Mouse (Mus musculus) intestine, postnatal 0 days (tissue): ENCODE measurements around the gene Itgav. TPM values are rescaled to one million over a fixed set of nuclear protein-coding genes. Genes with fewer than 3 reads are reported as not detected.

ENCODE experiments used
- ATAC-seq: fragments of 200-750 bp; cut with Nextera tagmentation; 2 replicates; pipeline ENCODE4 v1.8.0; 2017; ENCODE audit warnings: mild to moderate bottlenecking, moderate TSS enrichment, moderate library complexity
- H3K27ac ChIP-seq: fragments of 300-500 bp; sonication (generic); 2 replicates; pipeline ENCODE4 v1.5.1; 2014; ENCODE audit warnings: mild to moderate bottlenecking, low read depth, low read length, moderate library complexity
- H3K27me3 ChIP-seq: fragments of 300-500 bp; sonication (generic); replicated peaks from 2 replicates; pipeline ENCODE4 v1.6.1; 2014; ENCODE audit warnings: low read length, mixed read lengths; ENCODE audit not compliant: control insufficient read depth, insufficient read depth
- H3K36me3 ChIP-seq: fragments of 300-500 bp; sonication (generic); 2 replicates; pipeline ENCODE4 v1.6.1; 2014; ENCODE audit warnings: mild to moderate bottlenecking, moderate library complexity; ENCODE audit not compliant: control insufficient read depth, insufficient read depth
- H3K4me1 ChIP-seq: fragments of 300-500 bp; sonication (generic); replicated peaks from 2 replicates; pipeline ENCODE4 v1.6.1; 2014; ENCODE audit warnings: antibody characterized with exemption, low read length, mixed read lengths; ENCODE audit not compliant: control insufficient read depth, insufficient read depth
- H3K4me2 ChIP-seq: fragments of 300-500 bp; sonication (generic); replicated peaks from 2 replicates; pipeline ENCODE4 v1.6.1; 2014; ENCODE audit warnings: low read depth, mild to moderate bottlenecking, moderate library complexity
- H3K4me3 ChIP-seq: fragments of 300-500 bp; sonication (generic); 2 replicates; pipeline ENCODE4 v1.5.1; 2014; ENCODE audit warnings: low read depth, low read length
- H3K9ac ChIP-seq: fragments of 300-500 bp; sonication (generic); 2 replicates; pipeline ENCODE4 v1.6.1; 2014; ENCODE audit warnings: mild to moderate bottlenecking, low read depth, low read length
- H3K9me3 ChIP-seq: fragments of 300-500 bp; sonication (generic); 2 replicates; pipeline ENCODE4 v1.6.1; 2016; ENCODE audit warnings: mixed run types; ENCODE audit not compliant: control insufficient read depth
- CTCF ChIP-seq: sonication (generic); IDR thresholded peaks from 2 replicates; pipeline ENCODE4 v1.5.1; 2016; ENCODE audit warnings: low read depth, mild to moderate bottlenecking, control low read depth, antibody characterized with exemption, moderate library complexity
- WGBS: fragments of 180-500 bp; shearing (Covaris S2); extraction: QIAGEN DNeasy Blood & Tissue Kit; methylation state at CpG from one replicate; pipeline ENCODE4 v1.1.7; 2014; 5-methylcytosine and 5-hydroxymethylcytosine counted together
- polyA plus RNA-seq: library from polyadenylated mRNA; unstranded; fragments of >200 nt; fragmentation: Nextera tagmentation; extraction: Ambion mirVana; gene quantifications from 2 replicates; pipeline ENCODE4 v1.2.1, GENCODE M21; 2015

Gene Itgav
- polyA plus RNA-seq, 1 experiment from 2014 or later, result 86.6 TPM

DNA sequence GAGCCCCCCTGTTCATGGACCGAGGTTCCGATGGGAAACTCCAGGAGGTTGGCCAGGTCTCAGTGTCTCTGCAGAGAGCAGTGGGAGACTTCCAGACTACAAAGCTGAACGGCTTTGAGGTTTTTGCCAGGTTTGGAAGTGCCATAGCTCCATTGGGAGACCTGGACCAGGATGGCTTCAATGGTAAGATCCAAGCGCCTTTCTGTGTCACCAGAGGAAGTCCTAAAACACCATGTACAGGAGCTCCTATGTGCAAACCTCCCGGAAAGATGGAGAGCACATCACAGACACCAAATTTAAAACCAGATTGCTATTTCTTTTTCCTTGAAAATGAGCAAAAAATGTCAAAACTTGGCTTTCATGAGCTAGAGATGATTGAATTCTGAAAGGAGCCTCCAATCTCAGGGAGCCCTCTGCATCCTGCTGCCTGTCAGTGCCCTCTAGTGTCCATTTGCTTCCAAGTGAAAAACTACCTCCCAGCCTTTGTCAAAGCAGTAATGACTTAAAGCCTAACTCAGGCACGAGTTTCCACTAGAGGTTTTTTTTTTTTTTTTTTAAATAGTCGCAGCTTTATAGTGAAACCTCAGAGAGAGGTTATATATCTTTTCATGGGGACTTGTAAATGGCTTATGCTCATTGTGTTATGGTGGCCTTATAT, 47.1 kb downstream of the Itgav start:
- H3K4me1 ChIP-seq, result no peaks in the 10 kb centered on the region
- no peaks in the 10 kb centered on the region for H3K27me3 ChIP-seq
- TF ChIP-seq CTCF, result peak; percentile 91
- H3K4me3 ChIP-seq, result no peak overlapping the region
- H3K9me3 ChIP-seq, result no peaks in the 10 kb centered on the region
- no peak overlapping the region for H3K4me2 ChIP-seq
- 62% methylated on average over 7 of the region's 7 CpGs for WGBS
- no peak overlapping the region for H3K27ac ChIP-seq
- H3K9ac ChIP-seq, result no peak overlapping the region
- ATAC-seq, result no peak
- H3K36me3 ChIP-seq, result peaks cover 48% of the 10 kb centered on the region

DNA sequence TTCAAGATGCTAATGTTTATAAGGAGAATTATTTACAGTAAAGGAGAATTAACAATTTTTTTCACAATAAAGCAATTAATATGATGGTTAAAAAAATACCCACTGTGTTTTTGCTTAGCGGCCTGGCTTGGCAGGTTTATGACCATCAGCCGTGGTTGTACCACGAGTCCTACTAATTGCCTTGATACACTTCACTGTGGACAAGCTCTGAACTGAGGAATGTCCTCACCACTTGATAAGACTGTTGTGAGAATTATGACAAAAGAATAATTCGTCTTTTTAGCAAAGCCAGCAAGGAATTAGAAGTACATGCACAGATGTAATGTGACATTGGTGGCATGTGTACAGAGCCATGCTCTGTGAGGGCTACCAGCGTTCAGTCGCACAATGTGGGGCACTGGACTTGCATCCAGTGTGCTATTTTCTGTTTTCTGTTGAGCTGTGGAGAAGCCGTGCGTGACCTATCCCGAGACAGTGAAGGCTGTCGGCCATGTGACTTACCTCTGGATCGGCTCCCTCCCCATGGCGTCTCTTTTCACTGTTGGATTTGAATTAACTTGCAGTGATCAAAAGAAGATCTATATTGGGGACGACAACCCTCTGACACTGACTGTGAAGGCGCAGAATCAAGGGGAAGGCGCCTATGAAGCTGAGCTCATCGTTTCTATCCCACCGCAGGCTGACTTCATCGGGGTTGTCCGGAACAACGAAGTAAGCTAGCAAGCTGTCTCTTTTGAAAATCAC, 67.3 kb downstream of the Itgav start:
- no peak for ATAC-seq
- TF ChIP-seq CTCF, result no peak
- H3K36me3 ChIP-seq, result peaks cover 50% of the 10 kb centered on the region
- no peak overlapping the region for H3K4me3 ChIP-seq
- H3K27me3 ChIP-seq, result no peaks in the 10 kb centered on the region
- no peak overlapping the region for H3K27ac ChIP-seq
- no peak overlapping the region for H3K9ac ChIP-seq
- H3K4me2 ChIP-seq, result no peak overlapping the region
- WGBS, result 91% methylated on average over 20 of the region's 20 CpGs
- no peaks in the 10 kb centered on the region for H3K4me1 ChIP-seq
- no peaks in the 10 kb centered on the region for H3K9me3 ChIP-seq

DNA sequence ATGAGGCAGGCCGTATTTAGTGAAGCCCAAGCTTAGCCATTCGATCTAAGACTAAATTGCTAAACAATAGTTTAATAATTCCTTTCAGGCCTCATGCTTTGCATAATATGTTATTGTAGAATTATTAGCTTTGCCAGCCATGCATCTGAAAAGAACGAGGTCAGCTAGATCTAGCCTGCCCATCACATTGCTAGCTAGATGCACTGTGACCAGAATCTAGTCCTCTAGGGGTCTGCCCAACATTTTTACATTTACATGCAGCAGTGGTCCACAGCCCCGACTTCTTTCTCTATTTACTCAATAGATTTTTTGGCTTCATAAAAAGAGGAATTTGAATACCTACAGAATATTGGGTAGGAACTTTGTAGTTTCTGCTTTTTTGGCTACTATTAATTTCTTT, 67.9 kb downstream of the Itgav start:
- H3K9me3 ChIP-seq, result no peaks in the 10 kb centered on the region
- no peak overlapping the region for H3K27ac ChIP-seq
- TF ChIP-seq CTCF, result no peak
- no peak overlapping the region for H3K4me3 ChIP-seq
- peaks cover 54% of the 10 kb centered on the region for H3K36me3 ChIP-seq
- no peaks in the 10 kb centered on the region for H3K27me3 ChIP-seq
- no peak overlapping the region for H3K9ac ChIP-seq
- H3K4me1 ChIP-seq, result no peaks in the 10 kb centered on the region
- no peak for ATAC-seq
- H3K4me2 ChIP-seq, result no peak overlapping the region
- WGBS, result 90% methylated on average over 4 of the region's 4 CpGs

DNA sequence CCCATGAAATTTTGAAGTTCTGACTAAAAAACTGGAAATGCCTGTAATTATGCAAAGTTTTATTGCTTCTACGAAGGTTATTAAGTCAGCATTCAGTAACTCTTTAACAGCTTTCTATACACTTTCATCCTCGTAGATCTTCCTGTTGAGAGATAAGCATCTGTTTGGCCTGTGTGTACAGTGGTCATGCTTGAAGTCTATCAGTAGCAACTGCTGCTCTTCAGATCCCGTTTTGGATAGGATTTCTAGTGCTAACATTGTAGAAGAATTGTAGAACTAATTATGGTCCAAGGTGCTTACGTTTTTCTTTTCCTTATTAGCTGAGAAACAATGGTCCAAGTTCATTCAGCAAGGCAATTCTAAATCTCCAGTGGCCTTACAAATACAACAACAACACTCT, 71.6 kb downstream of the Itgav start:
- WGBS, result 65% methylated on average over 4 of the region's 4 CpGs
- H3K4me2 ChIP-seq, result no peak overlapping the region
- H3K36me3 ChIP-seq, result peaks cover 62% of the 10 kb centered on the region
- H3K4me3 ChIP-seq, result no peak overlapping the region
- H3K9me3 ChIP-seq, result no peaks in the 10 kb centered on the region
- H3K27me3 ChIP-seq, result no peaks in the 10 kb centered on the region
- H3K27ac ChIP-seq, result no peak overlapping the region
- H3K4me1 ChIP-seq, result no peaks in the 10 kb centered on the region
- TF ChIP-seq CTCF, result no peak
- no peak for ATAC-seq
- H3K9ac ChIP-seq, result no peak overlapping the region

DNA sequence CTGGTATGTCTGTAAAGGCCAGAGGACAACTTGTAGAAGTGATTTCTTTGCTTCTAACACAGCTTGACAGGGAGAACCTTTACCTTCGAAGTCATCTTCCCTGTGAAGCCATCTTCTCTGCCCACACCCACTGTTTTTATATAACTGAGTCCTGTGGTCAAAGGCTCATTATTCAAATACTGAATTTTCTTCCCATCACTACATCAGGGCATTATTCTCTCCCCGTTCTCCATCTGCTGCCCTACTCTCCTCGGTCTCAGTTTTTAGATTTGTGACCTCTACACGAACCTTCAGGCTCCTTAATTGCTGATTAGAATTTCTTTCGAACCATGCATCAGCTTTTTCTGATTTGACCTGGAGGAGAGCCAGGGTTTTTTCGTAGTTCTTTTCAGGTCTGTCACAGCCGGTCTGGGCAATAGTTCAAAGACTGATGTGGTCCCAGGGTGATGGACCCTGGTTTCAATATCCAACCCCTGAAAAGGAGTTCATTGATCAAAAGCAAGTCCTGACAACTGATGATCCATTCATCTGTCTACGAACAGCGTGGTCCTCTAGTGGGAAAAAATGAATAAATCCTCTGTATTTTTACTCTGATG, 73.8 kb downstream of the Itgav start:
- Histone ChIP-seq H3K4me3 (no peak overlapping the region), H3K9me3 (no peaks in the 10 kb centered on the region), H3K27ac (no peak overlapping the region), H3K9ac (no peak overlapping the region), H3K4me1 (no peaks in the 10 kb centered on the region), H3K27me3 (no peaks in the 10 kb centered on the region), H3K36me3 (peaks cover 67% of the 10 kb centered on the region), H3K4me2 (no peak overlapping the region)
- TF ChIP-seq CTCF, result no peak
- WGBS, result 91% methylated on average over 9 of the region's 9 CpGs
- no peak for ATAC-seq

DNA sequence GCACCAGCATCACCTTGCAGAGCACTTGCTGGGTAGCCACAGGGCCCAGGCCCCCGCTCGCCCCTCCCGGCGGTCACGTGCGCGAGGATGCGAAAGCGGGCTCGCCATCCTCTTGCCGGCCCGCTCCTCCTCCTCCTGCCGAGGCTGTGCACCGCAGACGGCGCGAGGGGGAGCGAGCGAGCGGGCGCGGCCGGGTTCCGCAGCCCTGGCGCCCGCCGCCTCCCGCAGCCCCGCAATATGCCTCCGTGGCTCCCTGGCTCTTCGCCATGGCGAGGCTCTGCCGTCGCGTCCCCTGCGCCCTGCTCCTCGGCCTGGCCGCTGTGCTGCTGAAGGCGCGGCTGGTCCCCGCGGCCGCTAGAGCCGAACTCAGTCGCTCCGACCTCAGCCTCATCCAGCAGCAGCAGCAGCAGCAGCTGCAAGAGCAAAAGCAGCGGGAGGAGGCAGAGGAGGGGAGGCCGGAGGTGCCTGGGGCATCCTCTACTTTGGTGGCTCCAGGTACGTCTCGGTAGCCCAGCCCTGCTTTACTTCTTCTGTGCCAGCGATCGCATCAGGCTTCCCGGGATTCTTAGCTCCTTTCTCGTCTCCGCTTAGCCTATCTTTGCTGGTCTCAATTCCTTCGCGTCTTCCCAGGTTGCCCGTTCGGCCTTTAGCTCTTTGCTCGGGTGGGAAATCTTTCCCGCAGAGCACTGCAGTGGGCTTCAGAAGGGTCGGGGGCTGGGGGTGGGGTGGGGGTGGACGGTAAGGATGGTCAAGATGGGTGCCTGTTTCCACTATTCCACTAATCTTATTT, 88.5 kb downstream of the Itgav start, which contains the start of gene Fam171b:
Gene Fam171b, plus strand, starts transcription at position 154 of the 790 bp plus-strand sequence.
- peak within 1 kb of the TSS; percentile 90 for H3K4me2 ChIP-seq
- H3K36me3 ChIP-seq, result no peaks in the 10 kb centered on the region
- peak within 1 kb of the TSS; percentile 55 for H3K4me3 ChIP-seq
- peak; percentile 60 for ATAC-seq
- H3K9me3 ChIP-seq, result no peaks in the 10 kb centered on the region
- under 1% methylated on average over 63 of the region's 63 CpGs for WGBS
- peaks cover 12% of the 10 kb centered on the region; the same call in 1 of the 2 replicates for H3K27me3 ChIP-seq
- H3K27ac ChIP-seq, result no peak within 1 kb of the TSS
- peak; percentile 59 for TF ChIP-seq CTCF
- peak within 1 kb of the TSS; percentile 32 for H3K9ac ChIP-seq
- no peaks in the 10 kb centered on the region for H3K4me1 ChIP-seq
